Mouse (Mus musculus) hindlimb bud, embryonic 11.5 days (tissue): ENCODE data around the gene Ptpn14.

Source experiments
- DNase-seq: peaks from one replicate; pipeline ENCODE4 v3.0.0-alpha.2; 2012; ENCODE audit warnings: low read depth, low spot score; ENCODE audit errors: extremely low spot score

Ptpn14 gene

GRCm38 (mm10) chr1:189888749-189889148 is 160.7 kb downstream of the Ptpn14 start:
- no peak for DNase-seq

DNA sequence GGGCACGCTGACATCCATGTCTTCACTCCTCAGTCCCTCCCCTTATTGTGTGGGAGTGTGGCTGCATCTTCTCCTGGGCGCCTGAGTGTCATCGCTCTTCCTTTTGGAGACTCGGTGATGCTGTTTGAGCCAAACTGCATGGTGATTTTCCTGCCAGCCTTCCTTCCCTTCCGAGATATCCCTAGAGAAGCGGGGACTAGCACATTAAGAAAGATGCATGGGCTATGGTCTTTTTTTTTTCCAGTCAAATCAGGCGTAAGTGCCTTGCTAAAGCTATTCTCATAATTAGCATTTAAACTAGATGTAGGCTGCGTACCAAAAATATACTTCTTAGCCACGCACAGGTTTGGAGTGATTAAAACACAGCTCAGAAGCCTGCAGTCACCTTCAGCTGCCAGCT is 166.1 kb downstream of the Ptpn14 start:
- DNase-seq, result no peak

DNA sequence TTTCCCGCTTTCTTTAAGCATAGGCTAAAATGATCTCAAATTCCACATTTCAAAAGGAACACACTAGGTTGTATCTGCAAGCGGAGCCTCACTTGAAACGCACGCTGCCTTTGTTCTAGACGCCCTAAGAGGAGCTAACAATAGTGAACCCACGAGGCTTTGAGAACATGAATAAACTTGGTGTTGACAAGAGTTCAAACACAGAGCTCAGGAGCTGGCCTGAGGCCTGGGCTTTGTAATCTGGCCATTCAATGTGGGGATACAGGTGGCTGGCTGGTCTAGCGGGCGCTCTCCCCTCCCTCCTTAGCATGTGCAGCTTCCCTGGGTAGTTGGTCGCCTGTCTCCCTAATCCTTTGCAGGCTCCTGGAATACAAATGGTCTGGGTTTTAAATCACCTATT is 169.8 kb downstream of the Ptpn14 start:
- DNase-seq, result no peak

GRCm38 (mm10) chr1:189898708-189899107 is 170.6 kb downstream of the Ptpn14 start:
- DNase-seq, result no peak

DNA sequence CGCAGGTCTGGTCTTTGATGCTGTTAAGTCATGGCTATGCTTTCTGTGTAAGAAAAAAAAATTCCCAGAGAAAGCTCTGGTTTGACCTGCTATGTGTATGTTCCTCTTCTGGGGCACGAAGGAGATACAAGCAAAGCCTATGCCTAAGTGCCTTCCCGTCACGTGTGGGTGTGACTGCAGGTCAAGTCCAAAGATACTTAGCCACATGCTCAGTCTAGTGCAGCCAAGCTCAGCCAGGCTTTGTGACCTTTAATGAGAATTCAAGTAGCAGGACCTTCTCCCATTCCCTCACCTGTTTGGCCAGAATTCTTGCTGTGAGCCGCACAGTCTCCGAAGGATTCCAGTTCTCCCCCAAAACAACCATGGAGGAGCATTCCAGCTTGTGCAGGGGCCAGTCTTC is 171.5 kb downstream of the Ptpn14 start:
- DNase-seq, result no peak

- no peak for DNase-seq
Observed at GRCm38 (mm10) chr1:189902413-189902812, 174.3 kb downstream of the Ptpn14 start.

GRCm38 (mm10) chr1:189903169-189903568 is 175.1 kb downstream of the Ptpn14 start:
- no peak for DNase-seq

- no peak for DNase-seq
Observed at GRCm38 (mm10) chr1:189910685-189911345, 182.7 kb downstream of the Ptpn14 start.

DNA sequence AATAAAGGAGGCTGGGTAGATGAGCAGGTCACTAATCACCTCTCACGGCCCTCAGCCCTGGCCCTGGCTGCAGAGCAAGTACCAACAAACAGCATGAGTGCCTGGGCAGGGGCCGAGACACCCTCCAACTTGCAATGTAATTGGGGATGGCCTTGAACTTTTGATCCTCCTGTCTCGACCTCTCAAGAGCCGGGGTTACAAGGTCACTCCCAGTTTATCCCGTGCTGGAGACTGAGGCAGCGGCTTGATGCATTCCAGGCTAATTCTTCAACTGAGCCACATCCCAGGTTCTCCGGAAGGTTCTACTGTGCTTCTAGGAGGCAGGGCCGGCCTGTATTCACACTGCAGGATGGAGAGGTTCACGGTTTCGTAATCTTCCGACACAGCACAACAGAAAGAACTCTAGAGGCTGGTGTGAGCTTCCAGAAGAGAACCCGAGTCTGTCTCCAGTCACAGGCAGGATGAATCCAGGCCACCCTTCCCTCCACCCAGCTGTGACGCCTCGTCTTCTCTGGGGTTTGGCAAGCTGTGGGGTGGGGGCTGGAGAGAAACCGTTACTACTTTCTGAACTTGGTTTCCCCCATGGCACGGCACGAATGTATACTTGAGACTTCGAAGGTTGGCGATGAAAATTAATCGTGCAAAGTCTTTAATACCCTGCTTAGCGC is 185.2 kb downstream of the Ptpn14 start:
- DNase-seq, result no peak

DNA sequence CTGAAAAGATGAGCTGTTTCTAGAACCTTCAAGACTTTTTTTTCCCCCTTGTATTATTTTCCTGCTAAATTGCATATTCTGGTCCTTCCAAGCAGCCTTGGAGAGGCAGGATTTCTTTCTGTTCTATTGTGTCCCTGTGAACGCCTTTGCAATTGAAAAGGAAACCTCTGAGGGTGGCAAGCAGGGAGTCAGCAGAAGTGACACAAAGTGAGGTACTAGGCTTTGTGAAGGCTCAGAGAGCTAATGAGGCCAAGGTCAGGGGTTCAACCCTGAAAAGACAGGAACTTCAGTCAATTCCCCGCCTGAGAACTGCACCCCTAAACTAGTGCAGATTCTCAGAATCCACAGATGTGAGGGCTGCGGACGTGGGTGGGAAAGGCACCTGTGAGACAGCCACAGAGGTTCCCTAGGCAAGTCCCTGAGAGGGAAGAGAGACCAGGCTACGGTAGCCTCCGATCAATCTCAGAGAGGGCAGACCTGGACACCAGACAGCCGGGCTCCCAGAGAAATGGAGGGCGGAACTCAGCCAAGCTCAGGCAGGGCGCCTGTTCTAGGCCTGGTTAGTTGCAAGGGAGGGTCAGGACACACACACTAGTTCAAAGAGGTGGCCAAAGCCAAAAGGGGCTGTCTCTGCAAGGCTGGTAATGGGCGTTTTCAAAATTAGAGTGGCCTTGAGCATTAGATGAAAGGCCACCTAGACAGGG is 188.5 kb downstream of the Ptpn14 start:
- DNase-seq, result no peak

- no peak for DNase-seq
Observed at GRCm38 (mm10) chr1:189917126-189917500, 189.0 kb downstream of the Ptpn14 start.

DNA sequence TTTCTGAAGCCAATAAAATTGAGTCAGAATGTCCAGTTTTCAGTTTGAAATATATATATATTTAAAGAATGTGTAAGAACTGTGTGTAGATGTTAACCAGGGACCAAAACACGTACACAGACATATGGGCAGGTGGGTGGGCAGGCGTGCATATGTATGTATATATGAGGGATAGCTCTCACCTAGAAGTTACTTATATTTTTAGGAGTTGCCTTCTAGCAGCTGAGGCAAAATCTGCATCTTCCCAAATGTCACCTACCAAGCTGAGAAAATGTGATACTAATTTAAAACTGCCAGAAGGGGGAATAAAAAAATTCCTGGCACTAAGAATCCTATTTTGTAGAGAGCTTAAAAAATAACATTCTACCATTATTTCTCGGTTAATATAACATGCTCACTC is 191.7 kb downstream of the Ptpn14 start:
- DNase-seq, result no peak

- no peak for DNase-seq
Observed at GRCm38 (mm10) chr1:189920701-189921567, 192.9 kb downstream of the Ptpn14 start.

DNA sequence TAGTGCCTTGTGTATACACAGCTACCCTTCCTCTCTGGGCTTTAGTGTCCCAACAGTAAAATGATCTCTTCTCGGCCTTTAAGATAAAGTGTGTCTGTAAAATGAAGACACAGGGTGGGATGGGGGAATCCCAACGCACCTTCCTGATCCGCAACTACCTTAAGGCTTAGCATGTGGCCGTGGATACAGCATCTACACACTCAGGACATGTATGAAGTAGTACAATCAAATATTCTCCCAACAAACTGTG is 193.4 kb downstream of the Ptpn14 start:
- no peak for DNase-seq

DNA sequence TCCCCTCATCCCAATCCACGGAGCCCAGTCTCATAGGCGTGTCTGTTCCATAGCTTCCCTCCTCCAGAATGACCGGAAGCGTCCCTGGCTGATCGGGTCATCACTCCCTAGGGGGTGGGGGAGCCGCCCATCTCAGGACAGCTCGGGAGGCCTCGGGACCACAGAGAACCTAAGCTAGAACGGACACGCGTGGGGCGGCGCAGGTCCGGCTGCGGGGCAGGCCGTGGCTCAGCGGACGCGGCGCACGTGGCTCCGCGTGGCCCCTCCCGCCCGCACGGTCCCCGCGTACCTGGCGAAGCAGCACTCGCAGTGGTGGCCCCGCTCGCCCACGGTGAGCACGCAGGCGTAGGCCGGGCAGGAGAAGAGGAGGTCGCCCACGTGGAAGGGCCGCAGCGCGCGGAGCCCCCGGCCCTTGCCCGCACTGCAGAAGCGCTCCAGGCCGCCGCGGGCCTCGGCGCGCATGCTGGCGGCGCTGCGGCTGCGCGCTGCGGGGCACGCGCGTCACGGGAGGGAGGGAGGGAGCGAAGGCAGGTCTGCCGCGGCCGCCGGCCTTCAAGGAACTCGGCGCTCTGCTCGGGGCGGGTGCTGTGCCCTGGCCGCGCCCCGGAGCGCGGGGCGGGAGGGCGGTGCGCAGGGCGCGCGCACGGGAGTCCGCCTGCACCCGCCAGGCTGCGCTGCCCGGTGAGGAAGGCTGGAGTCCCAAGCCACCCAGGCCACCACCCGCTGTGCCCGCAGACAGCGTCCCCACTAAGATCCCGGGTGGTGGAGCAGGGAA is 193.9 kb downstream of the Ptpn14 start, which contains the start of gene Smyd2:
TSS of gene Smyd2 (minus strand) at position 546 of the 775 bp plus-strand sequence.
- DNase-seq, result no peak

DNA sequence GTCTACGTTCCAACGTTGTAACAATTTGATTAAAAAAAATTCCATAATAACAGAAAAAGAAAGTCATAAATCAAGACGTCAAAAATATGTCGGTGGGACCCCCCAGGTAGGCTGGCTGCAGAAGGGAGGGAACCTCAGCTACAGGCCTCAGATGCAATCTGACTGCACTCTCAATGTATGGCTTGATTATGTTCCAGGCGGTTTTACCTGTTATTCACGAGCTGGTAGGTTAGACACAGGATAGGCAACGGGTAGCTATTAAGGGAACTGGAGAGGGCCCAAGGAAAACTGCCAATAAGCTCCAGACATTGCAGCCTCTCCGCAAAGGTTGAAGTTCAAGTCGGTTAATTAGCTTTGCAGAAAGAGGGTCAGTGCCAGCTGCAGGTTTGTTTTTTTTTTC is 194.7 kb downstream of the Ptpn14 start:
- DNase-seq, result no peak

DNA sequence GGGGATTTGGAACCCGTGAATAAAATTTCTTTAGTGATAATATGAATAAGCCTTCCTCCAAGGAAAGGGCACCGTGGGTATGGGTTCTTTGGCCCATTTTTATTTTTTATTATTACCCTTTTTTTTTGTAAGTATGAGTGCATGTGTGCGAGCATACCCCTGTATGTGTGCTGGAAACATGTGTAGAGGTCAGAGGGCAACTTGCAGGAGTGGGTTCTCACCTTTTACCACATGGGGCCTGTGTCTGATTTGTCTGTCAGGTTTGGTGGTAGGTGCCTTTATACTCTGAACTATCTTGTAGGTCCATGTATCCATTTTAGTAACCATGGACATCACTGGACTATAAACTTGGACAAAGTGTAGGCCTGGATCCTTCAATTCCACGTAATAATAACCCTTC is 195.1 kb downstream of the Ptpn14 start:
- no peak for DNase-seq

DNA sequence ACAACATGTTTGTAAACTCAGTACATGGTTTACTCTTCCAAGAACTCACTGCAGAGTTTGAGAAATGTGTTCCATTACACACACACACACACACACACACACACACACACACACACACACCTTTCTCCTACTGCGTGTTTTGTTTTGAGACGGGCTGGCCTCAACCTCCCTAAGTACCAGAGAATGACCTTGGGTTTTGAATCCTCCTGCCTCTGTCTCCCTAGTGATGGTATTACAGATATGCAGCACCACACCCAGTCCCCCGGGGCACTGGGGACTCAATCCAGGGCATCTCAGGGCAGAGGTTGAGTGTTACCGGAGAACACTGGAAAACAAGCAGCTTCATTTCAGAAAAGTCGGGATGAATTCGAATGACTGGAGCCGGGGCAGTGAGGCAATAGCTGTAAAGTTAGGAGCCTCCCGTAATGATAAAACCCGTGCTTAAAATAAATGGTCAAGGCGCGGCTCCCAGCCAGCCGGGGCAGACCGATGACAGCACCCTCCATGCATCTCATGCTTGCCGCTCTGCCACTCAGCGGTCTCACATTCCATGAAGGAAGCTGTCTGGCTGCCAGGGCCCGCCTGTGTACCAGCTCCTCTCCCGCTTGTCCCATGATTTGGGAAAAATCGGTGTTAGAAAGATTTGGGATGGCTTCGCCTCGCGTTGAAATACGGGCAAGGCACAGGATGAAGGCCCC is 196.0 kb downstream of the Ptpn14 start:
- DNase-seq, result no peak

DNA sequence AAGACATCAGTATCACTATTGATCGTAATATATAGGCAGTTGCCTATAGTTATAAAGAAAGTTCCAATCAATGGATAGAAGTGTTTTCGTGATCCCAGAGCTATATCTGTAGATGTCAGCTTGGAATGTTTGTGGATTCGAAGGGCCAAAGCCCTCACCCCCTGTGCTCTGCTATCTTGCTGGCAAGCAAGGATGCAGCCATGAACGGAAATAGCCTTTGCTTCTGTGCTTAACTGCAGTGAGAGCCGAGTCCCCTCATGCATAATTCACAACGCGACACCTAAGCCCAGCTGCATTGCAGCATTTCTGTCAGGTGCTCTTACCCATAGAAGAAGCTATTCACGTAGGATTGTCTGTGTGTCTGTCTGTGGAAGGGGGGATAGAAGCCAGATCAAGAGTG is 198.2 kb downstream of the Ptpn14 start:
- DNase-seq, result no peak
